ENCODE assay signal across 8 mouse cellular contexts in genomic region chr8:61591446-61591845, GRCm38 (mm10).
DNase-seq lines count a peak whose midpoint lies in the region; ATAC-seq and TF ChIP-seq lines count a peak whose summit lies in the region.

No protein-coding gene starts in this region.

- no peak for TF ChIP-seq EP300 in CH12.LX (IDR thresholded peaks at IDR 0.05; ENCODE audit: low read length)

- no peak for TF ChIP-seq RAD21 in CH12.LX (IDR thresholded peaks at IDR 0.05; ENCODE audit: low read depth, low read length)

- H3K27ac ChIP-seq in CH12.LX (ENCODE audit: insufficient read depth, low read depth): no peak overlapping the region
- peak overlapping the region; percentile 89 for H3K27ac ChIP-seq in forebrain, embryonic 10.5 days
- H3K27ac ChIP-seq in limb, embryonic 12.5 days: peak overlapping the region; percentile 94
- peak overlapping the region; percentile 99 for H3K27ac ChIP-seq in stomach, embryonic 14.5 days (ENCODE audit: low read length)

- peaks cover 11% of the 10 kb centered on the region for H3K79me2 ChIP-seq in CH12.LX (replicated peaks; ENCODE audit: control insufficient read depth, extremely low read depth, insufficient read depth, poor library complexity, severe bottlenecking)

- peak; percentile 25 for DNase-seq in gastrocnemius, postnatal 14 days
- DNase-seq in gastrocnemius, postnatal 25 days: no peak
- DNase-seq in CH12.LX (ENCODE audit: extremely low read depth): no peak
- DNase-seq in forebrain, embryonic 10.5 days (ENCODE audit: extremely low spot score, low spot score): peak; percentile 59
- DNase-seq in left cerebral cortex, adult 18-20 months (ENCODE audit: low spot score in 2 of 2): no peak
- DNase-seq in thymus, postnatal 14 days: no peak

- ATAC-seq in limb, embryonic 12.5 days (ENCODE audit: insufficient number of reproducible peaks, insufficient read depth, low FRiP score, low TSS enrichment, low read depth): no peak
- peak; percentile 17; the same call in 1 of the 2 replicates for ATAC-seq in stomach, embryonic 14.5 days (ENCODE audit: insufficient number of reproducible peaks, insufficient read depth, low FRiP score, low read depth)

- no peak overlapping the region for H3K9ac ChIP-seq in CH12.LX (ENCODE audit: insufficient read depth, low read depth)
- H3K9ac ChIP-seq in limb, embryonic 12.5 days (replicated peaks): 0 out of 2 replicates have a peak overlapping the region, but pooled peaks have one; percentile 18
- no peak overlapping the region for H3K9ac ChIP-seq in stomach, embryonic 14.5 days (replicated peaks; ENCODE audit: low read depth, low read length)

- peaks cover 9 to 10% of the 10 kb centered on the region in 2 experiments for H3K4me1 ChIP-seq in CH12.LX (ENCODE audit: control insufficient read depth in 1 of 2, insufficient read depth in 2 of 2)
- H3K4me1 ChIP-seq in forebrain, embryonic 10.5 days: peaks cover 65% of the 10 kb centered on the region
- peaks cover 42% of the 10 kb centered on the region for H3K4me1 ChIP-seq in limb, embryonic 12.5 days (replicated peaks)
- H3K4me1 ChIP-seq in stomach, embryonic 14.5 days (ENCODE audit: control insufficient read depth, insufficient read depth, low read length): peaks cover 28% of the 10 kb centered on the region

- intact Hi-C loops in gastrocnemius, postnatal 14 days (cut with DNase I; ENCODE audit: low total_unique reads): no loop called here

- no peak for TF ChIP-seq CTCF in CH12.LX (conservative IDR thresholded peaks at IDR 0.05 in 1 of 2, IDR thresholded peaks at IDR 0.05 in 1 of 2; ENCODE audit: low read depth in 2 of 2, low read length in 2 of 2)

- dilution Hi-C loops in CH12.LX (cut with MboI; ENCODE audit: extremely low pct_ligation_motif_present, extremely low pct_unique_long_range_greater_than_20kb, low sequenced_read_pairs): no loop called here

- 3% methylated on average over 8 of the region's 8 CpGs for WGBS in forebrain, embryonic 10.5 days
- WGBS in limb, embryonic 12.5 days: 3% methylated on average over 8 of the region's 8 CpGs
- WGBS in stomach, embryonic 14.5 days: 6% methylated on average over 8 of the region's 8 CpGs

- H3K4me2 ChIP-seq in CH12.LX (ENCODE audit: insufficient read depth, low read depth, poor library complexity, severe bottlenecking): peak overlapping the region; percentile 16; the same call in 1 of the 2 replicates
- H3K4me2 ChIP-seq in limb, embryonic 12.5 days: peak overlapping the region; percentile 69
- H3K4me2 ChIP-seq in stomach, embryonic 14.5 days (replicated peaks; ENCODE audit: low read depth, low read length): peak overlapping the region; percentile 62

- H3K27me3 ChIP-seq in CH12.LX (replicated peaks): peaks cover 4% of the 10 kb centered on the region
- H3K27me3 ChIP-seq in forebrain, embryonic 10.5 days (ENCODE audit: poor library complexity, severe bottlenecking): no peaks in the 10 kb centered on the region
- H3K27me3 ChIP-seq in limb, embryonic 12.5 days: no peaks in the 10 kb centered on the region
- H3K27me3 ChIP-seq in stomach, embryonic 14.5 days (ENCODE audit: control insufficient read depth, insufficient read depth, low read length): no peaks in the 10 kb centered on the region

- TF ChIP-seq POLR2A in CH12.LX (IDR thresholded peaks at IDR 0.05; ENCODE audit: low read depth, low read length): no peak

- in situ Hi-C loops in CH12.LX (cut with MboI; ENCODE audit: low pct_ligation_motif_present, low pct_unique_long_range_greater_than_20kb, low sequenced_read_pairs): no loop called here

- no peaks in the 10 kb centered on the region for H3K9me3 ChIP-seq in CH12.LX (replicated peaks; ENCODE audit: low read length)
- H3K9me3 ChIP-seq in forebrain, embryonic 10.5 days: no peaks in the 10 kb centered on the region
- H3K9me3 ChIP-seq in limb, embryonic 12.5 days: no peaks in the 10 kb centered on the region
- H3K9me3 ChIP-seq in stomach, embryonic 14.5 days (ENCODE audit: control insufficient read depth, low read depth, low read length): no peaks in the 10 kb centered on the region

- H3K36me3 ChIP-seq in CH12.LX (replicated peaks in 1 of 2; ENCODE audit: control insufficient read depth in 1 of 2, insufficient read depth in 1 of 2, low read length in 1 of 2): no peaks in the 10 kb centered on the region
- peaks cover 15% of the 10 kb centered on the region for H3K36me3 ChIP-seq in forebrain, embryonic 10.5 days (replicated peaks)
- peaks cover 4% of the 10 kb centered on the region for H3K36me3 ChIP-seq in limb, embryonic 12.5 days
- H3K36me3 ChIP-seq in stomach, embryonic 14.5 days (ENCODE audit: control insufficient read depth, insufficient read depth, low read length): no peaks in the 10 kb centered on the region

- H3K4me3 ChIP-seq in CH12.LX (replicated peaks in 1 of 3; ENCODE audit: low read depth in 2 of 3, low read length in 2 of 3, poor library complexity in 1 of 3): no peak overlapping the region
- H3K4me3 ChIP-seq in forebrain, embryonic 10.5 days: peak overlapping the region; percentile 63
- H3K4me3 ChIP-seq in limb, embryonic 12.5 days (replicated peaks): peak overlapping the region; percentile 65
- H3K4me3 ChIP-seq in stomach, embryonic 14.5 days (ENCODE audit: low read depth, low read length): peak overlapping the region; percentile 73

TF ChIP-seq in CH12.LX, 34 proteins besides CTCF, POLR2A, EP300 and RAD21:
- TF ChIP-seq JUN (IDR thresholded peaks at IDR 0.05; ENCODE audit: insufficient read depth, low read depth, low read length): no peak
- no peak for TF ChIP-seq MAX (IDR thresholded peaks at IDR 0.05; ENCODE audit: low read length)
- no peak for TF ChIP-seq ZC3H11A (IDR thresholded peaks at IDR 0.05; ENCODE audit: low read depth, low read length)
- no peak for TF ChIP-seq UBTF (IDR thresholded peaks at IDR 0.05; ENCODE audit: low read depth, low read length)
- TF ChIP-seq HCFC1 (IDR thresholded peaks at IDR 0.05; ENCODE audit: low read depth, low read length): no peak
- TF ChIP-seq CHD1 (IDR thresholded peaks at IDR 0.05; ENCODE audit: low read depth, low read length): no peak
- no peak for TF ChIP-seq USF1 (IDR thresholded peaks at IDR 0.05; ENCODE audit: low read depth, low read length)
- no peak for TF ChIP-seq CHD2 (IDR thresholded peaks at IDR 0.05; ENCODE audit: low read length)
- no peak for TF ChIP-seq IRF4 (IDR thresholded peaks at IDR 0.05; ENCODE audit: low read depth, low read length)
- no peak for TF ChIP-seq USF2 (conservative IDR thresholded peaks at IDR 0.05; ENCODE audit: low read depth, low read length)
- no peak for TF ChIP-seq MAZ (IDR thresholded peaks at IDR 0.05; ENCODE audit: low read depth, low read length)
- TF ChIP-seq E2F4 (IDR thresholded peaks at IDR 0.05; ENCODE audit: insufficient replicate concordance, low read depth, low read length): no peak
- TF ChIP-seq ZNF384 (IDR thresholded peaks at IDR 0.05; ENCODE audit: low read depth, low read length): no peak
- no peak for TF ChIP-seq MXI1 (IDR thresholded peaks at IDR 0.05; ENCODE audit: low read depth, low read length)
- TF ChIP-seq MEF2A (IDR thresholded peaks at IDR 0.05; ENCODE audit: borderline replicate concordance, low read depth, low read length): no peak
- TF ChIP-seq ZKSCAN1 (IDR thresholded peaks at IDR 0.05; ENCODE audit: borderline replicate concordance, low read depth, low read length): no peak
- no peak for TF ChIP-seq ELF1 (IDR thresholded peaks at IDR 0.05; ENCODE audit: low read depth, low read length)

Comparison
In these comparisons a context has a peak if more than half of its experiments do, and no peak if none do; other contexts are left out.
1. DNase-seq: peak in gastrocnemius, postnatal 14 days (single experiment) and forebrain, embryonic 10.5 days (single experiment); none in gastrocnemius, postnatal 25 days (single experiment), CH12.LX (single experiment), left cerebral cortex, adult 18-20 months (0 of 2) and thymus, postnatal 14 days (single experiment).
2. H3K4me2 ChIP-seq: peak in every context shown above with its lines; median percentile 69 in limb, embryonic 12.5 days; 62 in stomach, embryonic 14.5 days; 16 in CH12.LX.
3. H3K4me3 ChIP-seq: peak in forebrain, embryonic 10.5 days (single experiment), limb, embryonic 12.5 days (single experiment) and stomach, embryonic 14.5 days (single experiment); none in CH12.LX (0 of 3).